In genomic region chr5:32760787-32761186, GRCm38 (mm10) we compare ENCODE assay signal across 26 mouse cellular contexts. TPM values are rescaled to one million over a fixed set of nuclear protein-coding genes. Genes with fewer than 3 reads are reported as not detected.
A peak's percentile ranks its signal among the peaks of the same experiment; 100 is the strongest.
DNase-seq lines count a peak whose midpoint lies in the region; ATAC-seq and TF ChIP-seq lines count a peak whose summit lies in the region.
"Had no signal": no experiment of that assay in that cellular context is flagged by ENCODE, and none has a peak within 500 bp of the region (broad histone marks: within the 10 kb centered on the region; RNA-seq: fewer than 3 reads in every experiment).

No protein-coding gene starts in this region.

- 33% methylated on average over 3 of the region's 3 CpGs for WGBS in heart, postnatal 0 days
- 82% methylated on average over 3 of the region's 3 CpGs for WGBS in macrophage (ENCODE audit: missing documents)
- 91% methylated on average over 3 of the region's 3 CpGs for WGBS in hindbrain, embryonic 10.5 days

- no peaks in the 10 kb centered on the region for H3K27me3 ChIP-seq in heart, postnatal 0 days (ENCODE audit: control insufficient read depth, insufficient read depth, low read length)
- H3K27me3 ChIP-seq in hindbrain, embryonic 10.5 days (ENCODE audit: insufficient read depth, poor library complexity, severe bottlenecking): no peaks in the 10 kb centered on the region
- H3K27me3 ChIP-seq: midbrain, embryonic 13.5 days; neural tube, embryonic 13.5 days had no signal

- peak; percentile 47; the same call in 1 of the 2 replicates for ATAC-seq in frontal cortex, adult (ENCODE audit: low TSS enrichment)
- peak; percentile 47; the same call in 1 of the 2 replicates for ATAC-seq in heart, postnatal 0 days (ENCODE audit: insufficient read depth, low read depth)
- ATAC-seq: forebrain, embryonic 16.5 days; inflammation-experienced regulatory T-cells, adult 6 months; midbrain, embryonic 13.5 days had no signal

- no peak overlapping the region for H3K9ac ChIP-seq in heart, postnatal 0 days (replicated peaks; ENCODE audit: low read depth, low read length)
- H3K9ac ChIP-seq: hindbrain, embryonic 14.5 days; midbrain, embryonic 13.5 days; neural tube, embryonic 13.5 days had no signal

- H3K4me1 ChIP-seq in heart, postnatal 0 days (ENCODE audit: control insufficient read depth, insufficient read depth): no peaks in the 10 kb centered on the region
- no peaks in the 10 kb centered on the region for H3K4me1 ChIP-seq in hindbrain, embryonic 10.5 days (replicated peaks)
- H3K4me1 ChIP-seq: midbrain, embryonic 13.5 days; neural tube, embryonic 13.5 days had no signal

- H3K27ac ChIP-seq in heart, postnatal 0 days (ENCODE audit: low read depth): no peak overlapping the region
- H3K27ac ChIP-seq in macrophage: peak overlapping the region; percentile 27
- no peak overlapping the region for H3K27ac ChIP-seq in hindbrain, embryonic 10.5 days
- H3K27ac ChIP-seq: heart, adult 2 months; hindbrain, embryonic 14.5 days; midbrain, embryonic 13.5 days; neural tube, embryonic 13.5 days had no signal

- H3K79me2 ChIP-seq in macrophage (ENCODE audit: inconsistent target): peaks cover 11% of the 10 kb centered on the region; the same call in 1 of the 2 replicates

- no peak overlapping the region for H3K4me3 ChIP-seq in heart, postnatal 0 days (ENCODE audit: low read depth, low read length)
- no peak overlapping the region for H3K4me3 ChIP-seq in macrophage (ENCODE audit: inconsistent target)
- H3K4me3 ChIP-seq in hindbrain, embryonic 10.5 days: no peak overlapping the region
- H3K4me3 ChIP-seq: erythroblast, embryonic 14.5 days; heart, adult 2 months; midbrain, embryonic 13.5 days; neural tube, embryonic 13.5 days had no signal

- no peaks in the 10 kb centered on the region for H3K9me3 ChIP-seq in heart, postnatal 0 days (replicated peaks; ENCODE audit: control insufficient read depth, low read length)
- no peaks in the 10 kb centered on the region for H3K9me3 ChIP-seq in hindbrain, embryonic 10.5 days
- H3K9me3 ChIP-seq: midbrain, embryonic 13.5 days; neural tube, embryonic 13.5 days had no signal

- no peak for TF ChIP-seq CTCF in heart, postnatal 0 days (IDR thresholded peaks at IDR 0.05; ENCODE audit: low read depth)

- H3K4me2 ChIP-seq in heart, postnatal 0 days (ENCODE audit: low read depth, low read length): no peak overlapping the region
- H3K4me2 ChIP-seq: hindbrain, embryonic 14.5 days; liver, embryonic 11.5 days; midbrain, embryonic 13.5 days; neural tube, embryonic 13.5 days had no signal

- TF ChIP-seq EP300 in heart, postnatal 0 days (IDR thresholded peaks at IDR 0.05; ENCODE audit: low read depth): no peak

- 0 out of 2 replicates have a peak, but pooled peaks cover 5% of the 10 kb centered on the region for H3K36me3 ChIP-seq in heart, postnatal 0 days (replicated peaks; ENCODE audit: control insufficient read depth, insufficient read depth, low read length)
- H3K36me3 ChIP-seq in macrophage (ENCODE audit: inconsistent target): no peaks in the 10 kb centered on the region; the same call in 1 of the 2 replicates
- H3K36me3 ChIP-seq in hindbrain, embryonic 10.5 days: peaks cover 56% of the 10 kb centered on the region

- no peak for DNase-seq in frontal cortex, adult 2 months (ENCODE audit: extremely low spot score in 1 of 2, low spot score in 1 of 2)
- DNase-seq in heart, postnatal 0 days (ENCODE audit: low spot score): peak; percentile 20
- DNase-seq in heart, adult 8-10 months (ENCODE audit: low spot score): no peak
- peak; percentile 19 for DNase-seq in brain, adult 2 months (ENCODE audit: low read depth, low spot score)
- no peak for DNase-seq in gastrocnemius, postnatal 4 days (ENCODE audit: low spot score in 2 of 2)
- DNase-seq in hindbrain, embryonic 10.5 days (ENCODE audit: low spot score): no peak
- DNase-seq: adrenal gland, postnatal 25 days; cerebellum, adult 2 months; cerebellum, postnatal 14 days; gastrocnemius, postnatal 10 days; heart, adult 2 months; heart, postnatal 4 days; kidney, adult 9 months; kidney, postnatal 10 days; layer of hippocampus, adult 9-11 months; lung, postnatal 36 days; right cerebral cortex, postnatal 4 days had no signal

RNA-seq across cellular contexts. Expression of gene Pisd, which starts 24.7 kb away (rescaled TPM):
- polyA plus RNA-seq in frontal cortex, adult 2 months (2012; rRNA removed): 71.7 and 78.7 TPM in 2 replicates
- 63.9 and 66.6 TPM in 2 replicates for total RNA-seq in heart, postnatal 0 days (2014; rRNA removed; ENCODE audit: low replicate concordance)
- polyA plus RNA-seq in heart, postnatal 0 days (2015; fragmentation: Nextera tagmentation; extraction: Ambion mirVana): 41.0 and 44.2 TPM in 2 replicates
- 10 to 100 TPM; 28.9 to 38.1 (median 32.7) TPM for total RNA-seq in heart, adult 8-10 months (2022)
- total RNA-seq in macrophage (2018; cell fraction: chromatin; rRNA removed): 100 to 1,000 TPM in 25 of 26 experiments, 10 to 100 TPM in 1; 94.3 to 193 (median 137) TPM
- total RNA-seq in macrophage (2018; cell fraction: cytosol; rRNA removed): 100 to 1,000 TPM in 17 of 26 experiments, 10 to 100 TPM in 9; 84.6 to 140 (median 105) TPM
- 100 to 1,000 TPM; 111 to 198 (median 145) TPM for total RNA-seq in macrophage (2018; cell fraction: nucleus; rRNA removed)
- polyA plus RNA-seq in macrophage (2018): 95.0 to 105 TPM (median 99.2 TPM) in 3 replicates
- total RNA-seq in gastrocnemius, postnatal 4 days (2021): 10 to 100 TPM; 31.1 to 33.4 TPM
- polyA plus RNA-seq in hindbrain, embryonic 10.5 days (2016; fragmentation: Nextera tagmentation; extraction: Ambion mirVana): 79.6 and 88.3 TPM in 2 replicates

Comparison
In these comparisons a context has a peak if more than half of its experiments do, and no peak if none do; other contexts are left out.
1. DNase-seq: peak in heart, postnatal 0 days (single experiment) and brain, adult 2 months (single experiment); none in frontal cortex, adult 2 months (0 of 2), heart, adult 8-10 months (single experiment), gastrocnemius, postnatal 4 days (0 of 2) and hindbrain, embryonic 10.5 days (single experiment).